Mouse (Mus musculus) liver, embryonic 13.5 days (tissue): ENCODE data around the gene Arxes2. TPM values are rescaled to one million over a fixed set of nuclear protein-coding genes. Genes with fewer than 3 reads are reported as not detected.

ENCODE experiments used
- polyA plus RNA-seq: library from polyadenylated mRNA; unstranded; fragments of >200 nt; fragmentation: Nextera tagmentation; extraction: Ambion mirVana; gene quantifications from 2 replicates; pipeline ENCODE4 v1.2.1, GENCODE M21; 2015

Gene Arxes2
- polyA plus RNA-seq, 1 experiment from 2014 or later, result 25.8 TPM

Other genes starting within 250 kb of the Arxes2 start
- 12.8 and 15.5 TPM in 2 replicates for gene Bhlhb9, start 196.2 kb upstream of the Arxes2 start, polyA plus RNA-seq
- gene Gprasp2, start 154.8 kb upstream of the Arxes2 start, polyA plus RNA-seq, result 1.4 TPM in 2 replicates
- gene Arxes1, start 39.5 kb downstream of the Arxes2 start, polyA plus RNA-seq, result 13.1 and 17.0 TPM in 2 replicates
- gene Bex2, start 74.4 kb downstream of the Arxes2 start, polyA plus RNA-seq, result 176 and 215 TPM in 2 replicates
- gene Nxf3, start 91.4 kb downstream of the Arxes2 start, polyA plus RNA-seq, result 0.18 and 0.21 TPM in 2 replicates
- gene Bex4, start 145.2 kb downstream of the Arxes2 start, polyA plus RNA-seq, result 211 and 264 TPM in 2 replicates
- 191 and 256 TPM in 2 replicates for gene Tceal8, start 178.5 kb downstream of the Arxes2 start, polyA plus RNA-seq
- gene Tceal5, start 210.1 kb downstream of the Arxes2 start, polyA plus RNA-seq, result 6.2 and 6.4 TPM in 2 replicates
- 2.8 and 2.9 TPM in 2 replicates for gene Tceal7, start 221.0 kb downstream of the Arxes2 start, polyA plus RNA-seq
- 170 and 184 TPM in 2 replicates for gene Bex1, start 221.7 kb downstream of the Arxes2 start, polyA plus RNA-seq